Mouse (Mus musculus): Measurements from ENCODE around the gene Ccnb2.

- TF ChIP-seq IRF4 (IDR thresholded peaks at IDR 0.05; ENCODE audit: low read depth, low read length) (no peak), CTCF (conservative IDR thresholded peaks at IDR 0.05 in 1 of 2, IDR thresholded peaks at IDR 0.05 in 1 of 2; ENCODE audit: low read depth in 2 of 2, low read length in 2 of 2) (peak in 1 of 2 experiments; percentile 64; a peak in 2 of 4 replicates), RCOR1 (conservative IDR thresholded peaks at IDR 0.05; ENCODE audit: low read depth, low read length) (no peak), EP300 (IDR thresholded peaks at IDR 0.05; ENCODE audit: low read length) (no peak), RAD21 (IDR thresholded peaks at IDR 0.05; ENCODE audit: low read depth, low read length) (peak; percentile 66), POLR2A (IDR thresholded peaks at IDR 0.05; ENCODE audit: low read depth, low read length) (no peak), MAZ (IDR thresholded peaks at IDR 0.05; ENCODE audit: low read depth, low read length) (no peak)
Observed at GRCm38 (mm10) chr9:70392563-70392907, 28.8 kb downstream of the Ccnb2 start.
